14 mouse cellular contexts compared by ENCODE assay signal in the genomic region with DNA sequence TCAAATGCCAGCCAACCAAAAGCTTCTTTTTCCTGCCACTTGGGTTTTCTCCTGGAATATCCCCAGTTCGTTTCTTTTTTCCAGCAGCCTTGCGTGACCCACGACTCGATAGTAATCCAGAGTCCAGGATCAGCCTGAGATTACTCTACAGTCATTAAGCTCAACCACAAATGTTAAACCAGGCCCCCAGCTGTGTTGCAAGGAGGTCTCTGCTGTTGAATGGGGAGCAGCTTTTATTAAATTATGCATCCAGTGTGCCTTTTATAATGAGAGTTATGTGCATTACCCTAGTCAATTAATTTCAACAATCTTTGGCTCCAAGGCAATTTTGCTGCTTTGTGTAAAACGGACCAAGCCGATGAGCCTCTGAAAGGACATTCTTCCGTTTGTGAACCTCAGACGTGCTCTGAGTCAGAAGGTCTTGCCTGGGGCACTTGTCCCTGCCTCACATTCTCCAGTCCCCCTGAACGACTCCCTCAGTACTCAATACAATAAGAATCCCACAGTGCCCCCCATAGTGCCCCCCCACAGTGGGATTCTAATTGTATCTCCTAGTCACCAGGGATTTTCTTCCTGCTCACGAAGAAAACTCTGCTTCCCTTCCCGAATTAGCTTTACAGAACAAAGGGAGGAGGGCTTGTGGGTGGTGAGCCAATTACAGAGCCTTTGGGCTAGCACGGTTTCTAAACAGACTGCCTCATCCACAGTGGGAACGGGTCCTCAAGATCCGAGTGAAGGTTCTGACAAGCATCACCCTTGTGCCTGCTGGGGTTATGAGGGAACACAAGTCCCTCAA. TPM values are rescaled to one million over a fixed set of nuclear protein-coding genes. Genes with fewer than 3 reads are reported as not detected.
DNase-seq lines count a peak whose midpoint lies in the region; ATAC-seq lines count a peak whose summit lies in the region.
"Had no signal": no experiment of that assay in that cellular context is flagged by ENCODE, and none has a peak within 500 bp of the region (broad histone marks: within the 10 kb centered on the region; RNA-seq: fewer than 3 reads in every experiment).

No protein-coding gene starts in this region.

- no peak for ATAC-seq in heart, embryonic 11.5 days (replicated peaks; ENCODE audit: insufficient number of reproducible peaks, low FRiP score, low TSS enrichment)
- ATAC-seq in embryonic facial prominence, embryonic 11.5 days (replicated peaks; ENCODE audit: insufficient number of reproducible peaks, low FRiP score, low TSS enrichment, low read depth), result 0 out of 2 replicates have a peak, but pooled peaks have one; percentile 49
- peak; percentile 64 for ATAC-seq in hindbrain, embryonic 14.5 days (ENCODE audit: low FRiP score)
- peak; percentile 62 for ATAC-seq in neural tube, embryonic 12.5 days (ENCODE audit: low FRiP score, low read depth)

- no peak for DNase-seq in heart, postnatal 25 days (ENCODE audit: low spot score)
- peak; percentile 36 for DNase-seq in embryonic facial prominence, embryonic 11.5 days (ENCODE audit: low spot score)
- DNase-seq in hindbrain, embryonic 14.5 days (ENCODE audit: low spot score), result peak; percentile 47
- no peak for DNase-seq in layer of hippocampus, adult 11-12 months (ENCODE audit: low spot score)
- DNase-seq in cerebellum, adult 9-10 months, result no peak
- no peak for DNase-seq in urinary bladder, postnatal 14 days (ENCODE audit: low spot score)
- DNase-seq: cerebellum, adult 11-12 months; kidney, adult 8-10 months had no signal

- H3K9me3 ChIP-seq in heart, embryonic 11.5 days (replicated peaks; ENCODE audit: control insufficient read depth, low read length), result no peaks in the 10 kb centered on the region
- no peaks in the 10 kb centered on the region for H3K9me3 ChIP-seq in embryonic facial prominence, embryonic 11.5 days (replicated peaks; ENCODE audit: control insufficient read depth, low read length)
- H3K9me3 ChIP-seq in hindbrain, embryonic 14.5 days (ENCODE audit: control insufficient read depth, low read length), result no peaks in the 10 kb centered on the region
- H3K9me3 ChIP-seq in neural tube, embryonic 12.5 days, result no peaks in the 10 kb centered on the region
- H3K9me3 ChIP-seq: heart, embryonic 13.5 days; stomach, embryonic 15.5 days had no signal

- no peaks in the 10 kb centered on the region for H3K27me3 ChIP-seq in heart, embryonic 11.5 days (ENCODE audit: control insufficient read depth, insufficient read depth, low read length)
- H3K27me3 ChIP-seq in embryonic facial prominence, embryonic 11.5 days (ENCODE audit: control insufficient read depth, insufficient read depth, low read length), result no peaks in the 10 kb centered on the region
- no peaks in the 10 kb centered on the region for H3K27me3 ChIP-seq in hindbrain, embryonic 14.5 days (ENCODE audit: control insufficient read depth, insufficient read depth, low read length)
- H3K27me3 ChIP-seq in neural tube, embryonic 12.5 days (replicated peaks), result no peaks in the 10 kb centered on the region
- H3K27me3 ChIP-seq: heart, embryonic 13.5 days; stomach, embryonic 15.5 days had no signal

- 23% methylated on average over 14 of the region's 14 CpGs for WGBS in heart, embryonic 11.5 days (ENCODE audit: insufficient replicate concordance)
- WGBS in embryonic facial prominence, embryonic 11.5 days, result 8% methylated on average over 14 of the region's 14 CpGs
- WGBS in hindbrain, embryonic 14.5 days, result 7% methylated on average over 14 of the region's 14 CpGs
- 8% methylated on average over 14 of the region's 14 CpGs for WGBS in neural tube, embryonic 12.5 days

- no peaks in the 10 kb centered on the region for H3K36me3 ChIP-seq in heart, embryonic 11.5 days (ENCODE audit: control insufficient read depth, insufficient read depth, low read length)
- H3K36me3 ChIP-seq in embryonic facial prominence, embryonic 11.5 days (replicated peaks; ENCODE audit: control insufficient read depth, insufficient read depth, low read depth, low read length), result no peaks in the 10 kb centered on the region
- H3K36me3 ChIP-seq in hindbrain, embryonic 14.5 days (replicated peaks; ENCODE audit: control insufficient read depth, insufficient read depth), result no peaks in the 10 kb centered on the region
- no peaks in the 10 kb centered on the region for H3K36me3 ChIP-seq in neural tube, embryonic 12.5 days
- H3K36me3 ChIP-seq: heart, embryonic 13.5 days; stomach, embryonic 15.5 days had no signal

- H3K4me2 ChIP-seq in heart, embryonic 11.5 days, result no peak overlapping the region
- no peak overlapping the region for H3K4me2 ChIP-seq in embryonic facial prominence, embryonic 11.5 days (ENCODE audit: low read depth, low read length)
- H3K4me2 ChIP-seq in hindbrain, embryonic 14.5 days (replicated peaks), result peak overlapping the region; percentile 14; the same call in 1 of the 2 replicates
- H3K4me2 ChIP-seq in neural tube, embryonic 12.5 days (replicated peaks), result peak overlapping the region; percentile 30
- H3K4me2 ChIP-seq: stomach, embryonic 15.5 days had no signal

- peaks cover 3% of the 10 kb centered on the region; the same call in 1 of the 2 replicates for H3K4me1 ChIP-seq in heart, embryonic 11.5 days (ENCODE audit: control insufficient read depth, insufficient read depth, low read length)
- no peaks in the 10 kb centered on the region for H3K4me1 ChIP-seq in embryonic facial prominence, embryonic 11.5 days (ENCODE audit: control insufficient read depth, insufficient read depth, low read length)
- peaks cover 16% of the 10 kb centered on the region; the same call in 1 of the 2 replicates for H3K4me1 ChIP-seq in hindbrain, embryonic 14.5 days (replicated peaks; ENCODE audit: control insufficient read depth, insufficient read depth, low read length)
- peaks cover 18% of the 10 kb centered on the region for H3K4me1 ChIP-seq in neural tube, embryonic 12.5 days
- H3K4me1 ChIP-seq: stomach, embryonic 15.5 days had no signal

- no peak overlapping the region for H3K4me3 ChIP-seq in heart, embryonic 11.5 days (ENCODE audit: low read depth, low read length)
- H3K4me3 ChIP-seq in embryonic facial prominence, embryonic 11.5 days (ENCODE audit: low read depth, low read length), result no peak overlapping the region
- H3K4me3 ChIP-seq in hindbrain, embryonic 14.5 days (replicated peaks; ENCODE audit: low read length), result no peak overlapping the region
- H3K4me3 ChIP-seq in neural tube, embryonic 12.5 days, result no peak overlapping the region
- H3K4me3 ChIP-seq: heart, embryonic 13.5 days; left cerebral cortex, adult 2 months; stomach, embryonic 15.5 days had no signal

- H3K27ac ChIP-seq in heart, embryonic 11.5 days (ENCODE audit: low read depth, low read length), result peak overlapping the region; percentile 35; the same call in 1 of the 2 replicates
- H3K27ac ChIP-seq in embryonic facial prominence, embryonic 11.5 days (replicated peaks; ENCODE audit: low read depth, low read length), result no peak overlapping the region
- peak overlapping the region; percentile 71 for H3K27ac ChIP-seq in hindbrain, embryonic 14.5 days
- peak overlapping the region; percentile 50; the same call in 1 of the 2 replicates for H3K27ac ChIP-seq in neural tube, embryonic 12.5 days
- H3K27ac ChIP-seq: left cerebral cortex, adult 2 months; stomach, embryonic 15.5 days had no signal

- H3K9ac ChIP-seq in heart, embryonic 11.5 days (ENCODE audit: low read depth, low read length), result 0 out of 2 replicates have a peak overlapping the region, but pooled peaks have one; percentile 16
- H3K9ac ChIP-seq in embryonic facial prominence, embryonic 11.5 days (replicated peaks; ENCODE audit: low read length), result no peak overlapping the region
- no peak overlapping the region for H3K9ac ChIP-seq in hindbrain, embryonic 14.5 days
- H3K9ac ChIP-seq in neural tube, embryonic 12.5 days, result no peak overlapping the region
- H3K9ac ChIP-seq: heart, embryonic 13.5 days; stomach, embryonic 15.5 days had no signal

- intact Hi-C loops in heart, postnatal 25 days (cut with DNase I), result no loop called here

RNA-seq across cellular contexts. Expression of a gene that starts 46.0 kb away (rescaled TPM):
- polyA plus RNA-seq in heart, embryonic 11.5 days (2014; fragmentation: Nextera tagmentation; extraction: Ambion mirVana), result 24.1 and 26.6 TPM in 2 replicates
- 1 to 10 TPM; 6.1 to 6.5 TPM for total RNA-seq in heart, postnatal 25 days (2021)
- 24.2 and 25.0 TPM in 2 replicates for polyA plus RNA-seq in embryonic facial prominence, embryonic 11.5 days (2014; fragmentation: Nextera tagmentation; extraction: Ambion mirVana)
- 17.9 and 18.5 TPM in 2 replicates for polyA plus RNA-seq in hindbrain, embryonic 14.5 days (2014; fragmentation: Nextera tagmentation; extraction: Ambion mirVana)
- polyA plus RNA-seq in neural tube, embryonic 12.5 days (2016; fragmentation: Nextera tagmentation; extraction: Ambion mirVana), result 31.0 and 35.6 TPM in 2 replicates

RNA-seq across cellular contexts. Expression of a gene that starts 51.0 kb away (rescaled TPM):
- 0.13 TPM in 1 of 2 replicates, not detected in the other for polyA plus RNA-seq in heart, embryonic 11.5 days (2014; fragmentation: Nextera tagmentation; extraction: Ambion mirVana)
- total RNA-seq in heart, postnatal 25 days (2021), result not detected
- not detected in 2 replicates for polyA plus RNA-seq in embryonic facial prominence, embryonic 11.5 days (2014; fragmentation: Nextera tagmentation; extraction: Ambion mirVana)
- 0.15 and 0.30 TPM in 2 replicates for polyA plus RNA-seq in hindbrain, embryonic 14.5 days (2014; fragmentation: Nextera tagmentation; extraction: Ambion mirVana)
- not detected in 2 replicates for polyA plus RNA-seq in neural tube, embryonic 12.5 days (2016; fragmentation: Nextera tagmentation; extraction: Ambion mirVana)
- polyA plus RNA-seq: heart, embryonic 13.5 days; lung, embryonic 16.5 days; stomach, embryonic 15.5 days had no signal

Comparison
In these comparisons a context has a peak if more than half of its experiments do, and no peak if none do; other contexts are left out.
1. H3K4me2 ChIP-seq: peak in hindbrain, embryonic 14.5 days (single experiment) and neural tube, embryonic 12.5 days (single experiment); none in heart, embryonic 11.5 days (single experiment) and embryonic facial prominence, embryonic 11.5 days (single experiment).
2. DNase-seq: peak in embryonic facial prominence, embryonic 11.5 days (single experiment) and hindbrain, embryonic 14.5 days (single experiment); none in heart, postnatal 25 days (single experiment), layer of hippocampus, adult 11-12 months (single experiment), cerebellum, adult 9-10 months (single experiment) and urinary bladder, postnatal 14 days (single experiment).